Mouse (Mus musculus) T-helper 17 cell (primary cell): ENCODE data around the gene Aes.

Source experiments
- in situ Hi-C, 2 experiments: fragments of 300-600 bp; cut with MboI, MseI; formaldehyde crosslinking; loops; 1 replicate in 1 of 2; 2 replicates in 1 of 2; pipeline ENCODE4 v1.15.1; 2025; ENCODE audit warnings: high pct_unique_total_duplicates in 2 of 2

Aes gene

GRCm38 (mm10) chr10:81544296-81545160, 14.8 kb upstream of the Aes start:
- in situ Hi-C loops: loop anchor here in 1 of 2 experiments (5.0 kb wide), 1 partner anchor 252 kb away; the partner anchor contains the start of genes Pip5k1c and Tjp3

- in situ Hi-C loops: loop anchor here in 1 of 2 experiments (5.0 kb wide), 1 partner anchor 253 kb away; the partner anchor contains the start of genes Pip5k1c and Tjp3
Observed at GRCm38 (mm10) chr10:81545161-81545747, 14.0 kb upstream of the Aes start, which contains the start of gene Gna11. Gene Gna11, minus strand, starts transcription at chr10:81545190.

GRCm38 (mm10) chr10:81546332-81546731, 13.0 kb upstream of the Aes start:
- in situ Hi-C loops: loop anchor here in 1 of 2 experiments (5.0 kb wide), 1 partner anchor 254 kb away; the partner anchor contains the start of genes Pip5k1c and Tjp3

- in situ Hi-C loops: loop anchor here in 1 of 2 experiments (5.0 kb wide), 1 partner anchor 255 kb away; the partner anchor contains the start of genes Pip5k1c and Tjp3
Observed at GRCm38 (mm10) chr10:81546788-81547571, 12.3 kb upstream of the Aes start.

- in situ Hi-C loops: loop anchor here in 1 of 2 experiments (5.0 kb wide), 1 partner anchor 257 kb away; the partner anchor contains the start of genes Pip5k1c and Tjp3
Observed at GRCm38 (mm10) chr10:81548944-81549343, 10.3 kb upstream of the Aes start.

- in situ Hi-C loops: no loop called here
Observed at GRCm38 (mm10) chr10:81550257-81550656, 9.0 kb upstream of the Aes start.

- in situ Hi-C loops: no loop called here
Observed at GRCm38 (mm10) chr10:81551597-81552102, 7.6 kb upstream of the Aes start.

GRCm38 (mm10) chr10:81553232-81553631, 6.1 kb upstream of the Aes start:
- in situ Hi-C loops: no loop called here

- in situ Hi-C loops: no loop called here
Observed at GRCm38 (mm10) chr10:81553807-81554755, 5.2 kb upstream of the Aes start.

- in situ Hi-C loops: no loop called here
Observed at GRCm38 (mm10) chr10:81556282-81556681, 3.0 kb upstream of the Aes start.

- in situ Hi-C loops: no loop called here
Observed at GRCm38 (mm10) chr10:81557491-81557890, 1.8 kb upstream of the Aes start.

- in situ Hi-C loops: no loop called here
Observed at GRCm38 (mm10) chr10:81559627-81560539, 595 bp downstream of the Aes start.

- in situ Hi-C loops: no loop called here
Observed at GRCm38 (mm10) chr10:81560719-81561459, 1.6 kb downstream of the Aes start.

GRCm38 (mm10) chr10:81562411-81562810, 3.1 kb downstream of the Aes start:
- in situ Hi-C loops: no loop called here

GRCm38 (mm10) chr10:81563481-81563880, 4.2 kb downstream of the Aes start:
- in situ Hi-C loops: no loop called here

GRCm38 (mm10) chr10:81564216-81564615, 4.9 kb downstream of the Aes start:
- in situ Hi-C loops: no loop called here

- in situ Hi-C loops: no loop called here
Observed at GRCm38 (mm10) chr10:81564734-81565133, 5.4 kb downstream of the Aes start.
